Mouse (Mus musculus) limb, embryonic 14.5 days (tissue): ENCODE data around the gene Cdkl2. TPM values are rescaled to one million over a fixed set of nuclear protein-coding genes. Genes with fewer than 3 reads are reported as not detected.
A peak's percentile ranks its signal among the peaks of the same experiment; 100 is the strongest.

ENCODE experiments used
- ATAC-seq: fragments of 200-750 bp; cut with Nextera tagmentation; 2 replicates; pipeline ENCODE4 v1.8.0; 2017; ENCODE audit warnings: low read depth, moderate number of reproducible peaks, moderate TSS enrichment; ENCODE audit not compliant: low FRiP score
- DNase-seq: peaks from one replicate; pipeline ENCODE4 v3.0.0-alpha.2; 2015; ENCODE audit warnings: low spot score
- H3K27ac ChIP-seq: fragments of 300-500 bp; sonication (generic); replicated peaks from 2 replicates; pipeline ENCODE4 v1.5.1; 2014; ENCODE audit warnings: low read depth, mild to moderate bottlenecking, low read length, moderate library complexity, mixed read lengths
- H3K27me3 ChIP-seq: fragments of 300-500 bp; sonication (generic); 2 replicates; pipeline ENCODE4 v1.6.1; 2014; ENCODE audit warnings: low read length, mixed read lengths; ENCODE audit not compliant: control insufficient read depth, insufficient read depth
- H3K36me3 ChIP-seq: fragments of 300-500 bp; sonication (generic); 2 replicates; pipeline ENCODE4 v1.6.1; 2014; ENCODE audit warnings: mild to moderate bottlenecking, low read length, moderate library complexity, mixed read lengths; ENCODE audit not compliant: control insufficient read depth, insufficient read depth
- H3K4me1 ChIP-seq: fragments of 300-500 bp; sonication (generic); 2 replicates; pipeline ENCODE4 v1.6.1; 2014; ENCODE audit warnings: antibody characterized with exemption, low read length, mixed read lengths; ENCODE audit not compliant: control insufficient read depth, insufficient read depth
- H3K4me2 ChIP-seq: fragments of 300-500 bp; sonication (generic); replicated peaks from 2 replicates; pipeline ENCODE4 v1.6.1; 2014; ENCODE audit warnings: low read depth, mild to moderate bottlenecking, low read length, moderate library complexity; ENCODE audit not compliant: severe bottlenecking
- H3K4me3 ChIP-seq: fragments of 300-500 bp; sonication (generic); replicated peaks from 2 replicates; pipeline ENCODE4 v1.5.1; 2014; ENCODE audit warnings: low read length
- H3K9ac ChIP-seq: fragments of 300-500 bp; sonication (generic); 2 replicates; pipeline ENCODE4 v1.6.1; 2014; ENCODE audit warnings: mild to moderate bottlenecking, low read depth, low read length, moderate library complexity; ENCODE audit not compliant: severe bottlenecking
- H3K9me3 ChIP-seq: fragments of 300-500 bp; sonication (generic); 2 replicates; pipeline ENCODE4 v1.6.1; 2016; ENCODE audit warnings: low read length; ENCODE audit not compliant: control insufficient read depth
- POLR2A ChIP-seq: fragments of 200-500 bp; IDR thresholded peaks from 2 replicates; pipeline ENCODE4 v1.8.0; 2012; ENCODE audit warnings: inconsistent platforms, mild to moderate bottlenecking, moderate library complexity, borderline replicate concordance; ENCODE audit not compliant: insufficient read depth, insufficient read length; ENCODE audit errors: extremely low read depth
- WGBS: fragments of 180-500 bp; shearing (Covaris S2); extraction: QIAGEN DNeasy Blood & Tissue Kit; methylation state at CpG from one replicate; pipeline ENCODE4 v1.1.7; 2014; 5-methylcytosine and 5-hydroxymethylcytosine counted together
- polyA plus RNA-seq, 2 experiments: library from polyadenylated mRNA; depleted of rRNA in 1 of 2; stranded (reverse) in 1 of 2; unstranded in 1 of 2; fragments of >200 nt; fragmentation: Nextera tagmentation in 1 of 2; extraction: Ambion mirVana in 1 of 2; gene quantifications; 2 replicates each; pipeline versions ENCODE4 v1.2.1 to v1.2.3; 2012 to 2014

The Cdkl2 gene
- polyA plus RNA-seq (2012; rRNA removed) (0.56 and 0.67 TPM in 2 replicates), polyA plus RNA-seq (2014; fragmentation: Nextera tagmentation; extraction: Ambion mirVana) (1.1 and 1.4 TPM in 2 replicates)

DNA sequence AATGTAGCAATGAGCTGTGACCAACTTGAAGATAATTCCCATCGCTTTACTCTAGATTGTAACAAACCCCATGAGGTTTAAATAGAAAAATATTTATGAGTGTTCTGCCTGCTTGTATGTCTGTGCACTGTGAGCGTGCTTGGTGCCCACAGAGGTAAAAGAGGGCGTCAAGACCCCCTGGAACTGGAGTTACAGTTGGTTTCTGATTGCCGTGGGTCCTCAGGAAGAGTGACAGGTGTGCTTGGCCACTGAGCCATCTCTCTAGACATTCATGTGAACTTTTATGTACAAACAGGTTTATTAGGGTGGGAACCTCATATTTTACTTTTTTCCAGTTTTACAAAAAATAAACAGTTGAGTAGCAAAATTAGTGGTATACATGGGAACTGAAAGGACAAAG lies at the start of gene Cdkl2:
TSS of gene Cdkl2 (minus strand) at position 101 of the 400 bp plus-strand sequence.
- Histone ChIP-seq H3K4me1 (0 out of 2 replicates have a peak, but pooled peaks cover 2% of the 10 kb centered on the region), H3K4me3 (peak within 1 kb of the TSS; percentile 72), H3K4me2 (peak within 1 kb of the TSS; percentile 98), H3K27me3 (peaks cover 5% of the 10 kb centered on the region), H3K9ac (peak within 1 kb of the TSS; percentile 54), H3K9me3 (no peaks in the 10 kb centered on the region), H3K36me3 (no peaks in the 10 kb centered on the region), H3K27ac (no peak within 1 kb of the TSS)
- 62% methylated on average over 4 of the region's 4 CpGs for WGBS
- ATAC-seq, result no peak
- TF ChIP-seq POLR2A, result no peak
- DNase-seq, result no peak

DNA sequence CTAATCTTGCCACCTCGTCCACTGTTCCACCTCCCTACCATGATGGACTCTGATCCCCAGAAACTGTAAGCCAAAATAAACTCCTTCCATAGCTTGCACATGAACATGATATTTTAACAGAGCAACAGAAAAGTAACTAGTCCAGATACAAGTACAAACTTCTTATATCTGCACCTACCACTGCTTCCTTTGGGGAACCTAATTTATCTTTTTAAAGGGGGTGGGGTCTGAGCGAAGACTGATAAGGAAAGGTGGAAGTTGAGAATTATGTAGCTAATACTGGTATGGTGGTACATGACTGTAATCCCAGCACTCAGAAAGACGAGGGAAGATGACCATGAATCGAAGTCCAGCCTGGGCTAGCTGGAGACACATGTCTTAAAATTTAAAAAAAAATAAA lies 43.8 kb upstream of the Cdkl2 start:
- ATAC-seq (no peak), DNase-seq (no peak)
- H3K9me3 ChIP-seq, result no peaks in the 10 kb centered on the region
- 94% methylated on average over 4 of the region's 4 CpGs for WGBS
- no peaks in the 10 kb centered on the region for H3K27me3 ChIP-seq
- no peak overlapping the region for H3K4me3 ChIP-seq
- H3K4me2 ChIP-seq, result no peak overlapping the region
- no peaks in the 10 kb centered on the region for H3K4me1 ChIP-seq
- H3K27ac ChIP-seq, result no peak overlapping the region
- TF ChIP-seq POLR2A, result no peak
- H3K36me3 ChIP-seq, result no peaks in the 10 kb centered on the region
- no peak overlapping the region for H3K9ac ChIP-seq

- Histone ChIP-seq H3K4me3 (no peak overlapping the region), H3K36me3 (no peaks in the 10 kb centered on the region), H3K9me3 (no peaks in the 10 kb centered on the region), H3K9ac (no peak overlapping the region), H3K27me3 (no peaks in the 10 kb centered on the region), H3K4me1 (peaks cover 13% of the 10 kb centered on the region), H3K4me2 (no peak overlapping the region), H3K27ac (no peak overlapping the region)
- 81% methylated on average over 7 of the region's 7 CpGs for WGBS
- TF ChIP-seq POLR2A, result no peak
- DNase-seq, result no peak
- ATAC-seq, result no peak
Measured at GRCm38 (mm10) chr5:92085821-92086550, 42.3 kb upstream of the Cdkl2 start.

GRCm38 (mm10) chr5:92085246-92085645 lies 41.6 kb upstream of the Cdkl2 start:
- 65% methylated on average over 4 of the region's 4 CpGs for WGBS
- H3K27me3 ChIP-seq, result no peaks in the 10 kb centered on the region
- H3K27ac ChIP-seq, result no peak overlapping the region
- H3K4me2 ChIP-seq, result no peak overlapping the region
- ATAC-seq (no peak), DNase-seq (no peak)
- H3K9ac ChIP-seq, result no peak overlapping the region
- H3K4me3 ChIP-seq, result no peak overlapping the region
- H3K9me3 ChIP-seq, result no peaks in the 10 kb centered on the region
- TF ChIP-seq POLR2A, result no peak
- no peaks in the 10 kb centered on the region for H3K36me3 ChIP-seq
- peaks cover 13% of the 10 kb centered on the region for H3K4me1 ChIP-seq

DNA sequence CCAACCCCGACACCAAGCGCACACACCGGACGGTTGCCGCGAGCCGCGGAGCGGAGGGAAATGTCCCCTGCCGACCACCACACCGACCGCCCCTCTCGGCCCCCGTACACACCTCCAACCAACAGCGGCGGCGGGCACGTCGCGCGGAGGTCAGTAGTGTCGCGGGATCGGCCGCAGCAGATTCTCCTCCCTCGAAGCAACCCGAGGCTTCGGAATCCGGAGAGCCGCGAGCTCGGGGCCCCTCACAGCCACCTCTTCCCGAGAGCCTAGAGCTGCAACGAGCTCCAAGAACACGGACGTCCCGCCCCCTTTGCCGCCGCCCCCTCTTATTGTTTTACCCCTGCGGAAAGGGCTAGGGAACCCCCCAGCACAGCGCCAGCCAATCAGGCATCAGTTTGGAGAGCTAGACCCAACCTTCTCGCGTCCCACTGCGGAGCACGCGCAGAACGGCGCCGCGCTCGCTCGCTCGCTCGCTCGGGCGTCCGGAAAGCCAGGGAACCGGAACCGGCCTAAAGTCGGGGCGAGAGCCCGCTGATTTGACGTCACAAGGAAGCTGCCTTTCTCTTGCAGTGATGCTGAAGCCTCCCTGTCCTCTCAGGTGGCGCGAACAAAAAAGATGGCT lies 39.8 kb upstream of the Cdkl2 start, which contains the start of gene G3bp2:
TSS of gene G3bp2 (minus strand) at position 303 of the 622 bp plus-strand sequence.
- peak within 1 kb of the TSS; percentile 96 for H3K4me3 ChIP-seq
- H3K4me1 ChIP-seq, result peaks cover 13% of the 10 kb centered on the region
- under 1% methylated on average over 58 of the region's 65 CpGs for WGBS
- H3K4me2 ChIP-seq, result peak within 1 kb of the TSS; percentile 75
- H3K27ac ChIP-seq, result peak within 1 kb of the TSS; percentile 97
- no peaks in the 10 kb centered on the region for H3K27me3 ChIP-seq
- H3K9me3 ChIP-seq, result no peaks in the 10 kb centered on the region
- TF ChIP-seq POLR2A, result 0 out of 2 replicates have a peak, but pooled peaks have one; percentile 11
- H3K36me3 ChIP-seq, result no peaks in the 10 kb centered on the region
- DNase-seq (peak; percentile 98), ATAC-seq (peak; percentile 98)
- peak within 1 kb of the TSS; percentile 95 for H3K9ac ChIP-seq
